Mouse (Mus musculus): ENCODE results near the gene Olfr452. TPM values are rescaled to one million over a fixed set of nuclear protein-coding genes. Genes with fewer than 3 reads are reported as not detected.

Gene Olfr452
- polyA plus RNA-seq, 1 experiment from 2014 or later: not detected

Other genes starting within 250 kb of the Olfr452 start
- gene Olfr455, start 237.5 kb upstream of the Olfr452 start, polyA plus RNA-seq (2016; fragmentation: Nextera tagmentation; extraction: Ambion mirVana): not detected in 2 replicates
- gene Tcaf3, start 187.4 kb upstream of the Olfr452 start, polyA plus RNA-seq (2016; fragmentation: Nextera tagmentation; extraction: Ambion mirVana): not detected in 2 replicates
- 3.5 and 4.5 TPM in 2 replicates for gene Tcaf2, start 139.8 kb upstream of the Olfr452 start, polyA plus RNA-seq (2016; fragmentation: Nextera tagmentation; extraction: Ambion mirVana)
- gene Tcaf1, start 75.0 kb upstream of the Olfr452 start, polyA plus RNA-seq (2016; fragmentation: Nextera tagmentation; extraction: Ambion mirVana): 182 and 184 TPM in 2 replicates
- gene Olfr453, start 45.7 kb upstream of the Olfr452 start, polyA plus RNA-seq (2016; fragmentation: Nextera tagmentation; extraction: Ambion mirVana): not detected in 2 replicates
- not detected in 2 replicates for gene Olfr38, start 28.7 kb upstream of the Olfr452 start, polyA plus RNA-seq (2016; fragmentation: Nextera tagmentation; extraction: Ambion mirVana)
- not detected in 2 replicates for gene Olfr450, start 26.8 kb downstream of the Olfr452 start, polyA plus RNA-seq (2016; fragmentation: Nextera tagmentation; extraction: Ambion mirVana)
- not detected in 2 replicates for gene Olfr449, start 49.3 kb downstream of the Olfr452 start, polyA plus RNA-seq (2016; fragmentation: Nextera tagmentation; extraction: Ambion mirVana)
- gene Olfr448, start 105.3 kb downstream of the Olfr452 start, polyA plus RNA-seq (2016; fragmentation: Nextera tagmentation; extraction: Ambion mirVana): not detected in 2 replicates
- not detected in 2 replicates for gene Olfr447, start 123.8 kb downstream of the Olfr452 start, polyA plus RNA-seq (2016; fragmentation: Nextera tagmentation; extraction: Ambion mirVana)
- gene Olfr446, start 136.3 kb downstream of the Olfr452 start, polyA plus RNA-seq (2016; fragmentation: Nextera tagmentation; extraction: Ambion mirVana): not detected in 2 replicates
- not detected in 2 replicates for gene Olfr444, start 164.0 kb downstream of the Olfr452 start, polyA plus RNA-seq (2016; fragmentation: Nextera tagmentation; extraction: Ambion mirVana)